Mouse (Mus musculus) right cerebral cortex, postnatal 14 days (tissue): ENCODE results near the gene Rab44.
"Not testable (repeated sequence)": the region's sequence is repeated elsewhere in the genome, so short reads cannot be mapped to it uniquely, and the experiment has no call there.

Source experiments
- DNase-seq: peaks from one replicate; pipeline ENCODE4 v3.0.0; 2022

Gene Rab44

DNA sequence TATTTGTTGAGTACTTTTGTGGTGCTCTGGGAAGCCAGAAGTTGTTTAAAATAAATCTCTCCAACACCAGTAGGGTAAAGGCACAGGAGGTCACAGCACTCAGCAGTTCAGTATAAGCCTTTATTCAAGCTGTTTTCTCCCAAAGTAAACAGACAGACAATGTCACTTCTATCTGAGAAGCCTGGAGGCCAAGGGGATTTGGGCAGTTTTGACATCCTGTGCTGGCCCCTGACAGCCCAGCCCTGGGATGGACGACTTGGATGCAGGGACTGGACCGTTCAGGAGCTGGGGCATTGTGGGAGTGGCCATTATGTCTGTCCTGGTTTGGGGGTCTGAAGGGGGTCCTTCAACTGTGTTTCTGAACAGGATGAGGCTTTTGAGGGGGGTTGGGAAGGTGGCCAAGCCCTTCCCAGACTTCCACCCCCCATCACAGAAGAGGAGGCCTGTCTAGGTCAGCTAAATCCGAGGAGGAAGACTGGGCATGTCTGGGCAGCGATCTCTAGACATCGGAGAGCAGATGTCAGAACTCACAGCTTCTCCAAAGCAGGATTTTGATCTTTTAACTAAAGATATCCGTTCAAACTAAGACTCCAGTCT, 22.5 kb upstream of the Rab44 start:
- DNase-seq: no peak

GRCm38 (mm10) chr17:29092497-29092896, 21.4 kb upstream of the Rab44 start:
- DNase-seq: no peak

- peak; percentile 71 for DNase-seq
Observed at GRCm38 (mm10) chr17:29093110-29093952, 20.6 kb upstream of the Rab44 start.

- DNase-seq: no peak
Observed at GRCm38 (mm10) chr17:29093961-29094309, 20.0 kb upstream of the Rab44 start.

GRCm38 (mm10) chr17:29094310-29095181, 19.4 kb upstream of the Rab44 start:
- DNase-seq: peak; percentile 38

GRCm38 (mm10) chr17:29095201-29095733, 18.7 kb upstream of the Rab44 start:
- DNase-seq: peak; percentile 96

GRCm38 (mm10) chr17:29096245-29096644, 17.7 kb upstream of the Rab44 start:
- no peak for DNase-seq

- no peak for DNase-seq
Observed at GRCm38 (mm10) chr17:29096851-29097561, 16.9 kb upstream of the Rab44 start.

DNA sequence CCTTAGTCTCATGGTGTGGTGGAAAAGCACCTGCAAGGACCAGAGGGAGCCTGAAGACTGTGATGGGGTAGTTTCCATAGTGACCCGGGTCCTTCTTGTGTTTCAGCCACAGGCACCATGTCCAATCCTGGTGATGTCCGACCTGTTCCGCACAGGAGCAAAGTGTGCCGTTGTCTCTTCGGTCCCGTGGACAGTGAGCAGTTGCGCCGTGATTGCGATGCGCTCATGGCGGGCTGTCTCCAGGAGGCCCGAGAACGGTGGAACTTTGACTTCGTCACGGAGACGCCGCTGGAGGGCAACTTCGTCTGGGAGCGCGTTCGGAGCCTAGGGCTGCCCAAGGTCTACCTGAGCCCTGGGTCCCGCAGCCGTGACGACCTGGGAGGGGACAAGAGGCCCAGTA, 15.7 kb upstream of the Rab44 start:
- no peak for DNase-seq

DNA sequence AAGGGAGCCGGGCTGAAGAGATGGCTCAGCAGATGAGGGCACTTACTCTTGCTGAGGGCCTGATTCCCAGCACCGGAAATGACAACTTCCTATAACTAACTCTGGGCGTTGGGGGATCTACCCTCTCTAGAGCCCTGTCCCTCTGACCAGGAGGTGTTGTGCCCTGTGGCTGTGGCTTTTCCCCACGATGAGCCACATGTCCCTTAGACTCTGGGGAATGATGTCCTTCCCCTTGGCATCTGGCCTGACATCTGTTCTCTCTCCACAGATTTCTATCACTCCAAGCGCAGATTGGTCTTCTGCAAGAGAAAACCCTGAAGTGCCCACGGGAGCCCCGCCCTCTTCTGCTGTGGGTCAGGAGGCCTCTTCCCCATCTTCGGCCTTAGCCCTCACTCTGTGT, 14.9 kb upstream of the Rab44 start:
- no peak for DNase-seq

DNA sequence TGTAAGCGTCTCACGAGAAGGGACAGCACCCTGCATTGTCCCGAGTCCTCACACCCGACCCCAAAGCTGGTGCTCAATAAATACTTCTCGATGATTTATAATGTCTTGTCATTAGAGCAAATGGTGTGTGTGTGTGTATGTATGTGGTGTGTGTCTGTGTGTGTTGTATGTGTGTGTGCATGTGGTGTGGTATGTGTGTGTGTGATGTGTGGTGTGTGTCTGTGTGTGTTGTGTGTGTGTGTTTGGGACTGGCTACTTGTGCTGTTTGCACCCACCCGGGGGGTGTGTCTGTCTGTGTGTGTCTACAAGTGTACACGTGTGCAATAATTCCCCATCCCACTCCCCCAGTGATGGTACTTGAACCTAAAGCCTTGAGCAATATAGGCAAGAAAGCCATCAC, 13.3 kb upstream of the Rab44 start:
- no peak for DNase-seq

DNA sequence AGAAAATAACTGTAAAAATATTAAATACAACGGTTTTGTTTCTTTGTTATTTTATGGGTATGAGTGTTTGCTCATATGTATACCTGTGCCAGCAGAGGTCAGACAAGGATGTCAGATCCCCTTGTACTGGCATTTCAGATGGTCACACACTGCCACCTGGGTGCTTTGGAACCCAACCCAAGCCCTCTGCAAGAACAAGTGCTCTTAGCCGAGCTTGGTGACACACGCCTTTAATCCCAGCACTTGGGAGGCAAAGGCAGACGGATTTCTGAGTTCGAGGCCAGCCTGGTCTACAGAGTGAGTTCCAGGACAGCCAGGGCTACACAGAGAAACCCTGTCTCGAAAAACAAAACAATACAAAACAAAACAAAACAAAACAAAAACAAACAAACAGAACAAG, 3.6 kb upstream of the Rab44 start:
- not testable (repeated sequence) for DNase-seq

DNA sequence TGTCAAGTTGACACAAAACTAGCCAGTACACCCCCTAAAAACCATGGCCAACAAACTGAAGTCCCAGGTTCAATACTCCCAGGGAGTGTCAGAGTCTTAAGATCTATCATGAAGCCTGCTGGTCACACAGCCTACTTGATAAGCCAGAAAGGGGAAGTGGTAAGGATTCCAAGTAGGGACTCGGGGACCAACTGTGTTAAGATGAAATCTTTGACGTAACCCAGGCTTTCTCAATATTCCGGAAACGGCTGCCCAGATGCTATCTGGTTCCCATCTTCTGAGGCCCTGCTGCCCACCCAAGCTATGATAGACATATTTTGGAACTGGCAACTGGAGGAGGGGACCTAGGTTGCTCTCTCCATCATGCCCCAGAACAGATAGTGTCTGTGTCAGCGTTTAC, 2.6 kb upstream of the Rab44 start:
- no peak for DNase-seq

DNA sequence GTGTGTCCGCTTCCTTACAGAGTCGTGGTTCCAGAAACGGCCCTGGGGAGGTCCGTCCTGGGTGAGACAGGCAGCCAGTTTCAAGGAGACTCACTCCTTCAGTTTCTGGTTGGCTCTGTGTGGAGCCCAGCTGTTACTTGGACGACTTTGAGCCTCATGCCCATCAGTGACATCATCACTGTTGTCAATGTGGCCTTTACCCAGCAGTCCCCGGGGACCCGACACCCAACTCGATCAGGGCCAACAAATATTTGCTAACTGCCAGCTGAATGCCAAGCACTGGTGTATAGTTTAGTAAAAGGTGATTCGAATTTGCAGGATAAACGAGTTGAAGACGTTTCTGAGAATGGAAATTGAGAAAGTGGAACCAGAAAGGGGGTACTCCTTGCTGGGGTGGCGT, 2.1 kb downstream of the Rab44 start:
- DNase-seq: no peak

DNA sequence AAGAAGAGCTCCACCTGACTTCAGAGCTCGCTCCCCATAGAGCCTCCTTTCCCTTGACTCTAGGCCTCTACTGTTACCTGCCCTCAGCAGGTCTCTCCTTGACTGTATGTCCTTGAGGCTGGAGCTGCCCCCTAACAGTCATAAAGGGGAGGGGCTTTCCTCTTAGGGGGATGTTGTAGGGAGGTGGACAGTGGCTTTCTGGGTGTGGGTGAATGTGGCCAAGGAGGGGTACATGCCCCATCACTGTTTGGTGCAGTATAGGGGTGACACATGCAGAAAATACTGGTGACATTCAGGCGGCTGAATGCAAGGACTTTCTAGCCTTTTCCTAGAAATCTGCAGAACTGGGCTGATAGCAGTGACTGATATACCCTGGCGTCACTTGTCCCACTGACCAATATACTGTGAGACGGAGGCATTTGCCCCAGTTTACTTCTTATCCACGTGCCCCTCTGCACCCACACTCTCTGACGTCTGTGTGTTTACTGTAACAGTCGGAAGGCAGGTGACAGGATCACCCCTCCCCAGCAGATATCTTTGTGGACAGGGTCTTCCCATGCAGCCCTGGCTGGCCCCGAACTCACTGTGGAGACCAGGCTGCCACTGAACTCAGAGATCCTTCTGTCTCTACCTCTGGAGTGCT, 3.2 kb downstream of the Rab44 start:
- no peak for DNase-seq

DNA sequence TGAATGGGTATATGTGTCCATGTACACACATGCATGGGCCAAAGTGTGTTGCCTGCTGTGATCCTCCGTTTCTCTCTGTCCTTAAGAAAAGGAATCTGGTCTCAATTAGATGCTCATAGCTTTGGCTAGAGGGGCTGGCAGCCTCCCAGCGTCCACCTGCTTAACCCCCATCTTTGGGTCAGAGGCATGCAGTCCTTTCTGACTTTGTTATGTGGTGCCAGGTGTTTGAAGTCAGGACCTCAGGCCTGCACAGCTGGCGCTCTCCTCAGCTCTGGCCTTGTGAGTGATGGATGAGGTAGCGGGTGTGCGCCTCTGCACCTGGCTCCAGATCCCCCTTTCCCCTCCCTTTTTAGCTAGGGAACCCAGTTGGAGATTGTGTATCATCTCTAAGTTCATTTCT, 4.1 kb downstream of the Rab44 start:
- DNase-seq: no peak

GRCm38 (mm10) chr17:29120666-29121065, 6.7 kb downstream of the Rab44 start:
- DNase-seq: no peak

- DNase-seq: no peak
Observed at GRCm38 (mm10) chr17:29122817-29123216, 8.9 kb downstream of the Rab44 start.

- no peak for DNase-seq
Observed at GRCm38 (mm10) chr17:29123578-29124174, 9.7 kb downstream of the Rab44 start.

GRCm38 (mm10) chr17:29126561-29126960, 12.6 kb downstream of the Rab44 start:
- no peak for DNase-seq

GRCm38 (mm10) chr17:29129341-29129740, 15.4 kb downstream of the Rab44 start:
- no peak for DNase-seq

DNA sequence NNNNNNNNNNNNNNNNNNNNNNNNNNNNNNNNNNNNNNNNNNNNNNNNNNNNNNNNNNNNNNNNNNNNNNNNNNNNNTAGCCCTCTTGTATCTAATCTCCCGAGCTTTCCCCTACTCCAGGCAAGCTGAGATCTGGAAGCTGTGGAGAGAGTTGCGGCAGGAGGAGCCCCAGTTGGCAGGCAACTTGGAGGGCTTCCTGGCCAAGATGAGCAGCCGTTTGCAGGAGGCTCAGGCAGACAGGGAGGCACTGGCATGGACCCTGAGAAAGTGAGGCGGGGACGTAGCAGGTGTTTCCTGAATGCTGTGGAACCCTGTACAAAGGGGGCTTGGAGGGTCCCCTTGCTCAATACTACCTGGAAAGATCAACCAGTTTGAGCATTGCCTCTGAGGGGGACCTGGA, 21.1 kb downstream of the Rab44 start:
- no peak for DNase-seq
